Mouse (Mus musculus): Measurements from ENCODE around the gene C1rb. TPM values are rescaled to one million over a fixed set of nuclear protein-coding genes. Genes with fewer than 3 reads are reported as not detected.
"Not testable (repeated sequence)": the region's sequence is repeated elsewhere in the genome, so short reads cannot be mapped to it uniquely, and the experiment has no call there.

Gene C1rb
- polyA plus RNA-seq, 1 experiment from 2014 or later = not detected

- Histone ChIP-seq H3K4me2 (replicated peaks; ENCODE audit: low read depth, low read length) (no peak overlapping the region), H3K4me1 (ENCODE audit: insufficient read depth, low read length) (no peaks in the 10 kb centered on the region), H3K9me3 (ENCODE audit: low read length) (peaks cover 14% of the 10 kb centered on the region), H3K27ac (ENCODE audit: low read length) (no peak overlapping the region), H3K27me3 (ENCODE audit: insufficient read depth, low read length) (no peaks in the 10 kb centered on the region), H3K4me3 (ENCODE audit: low read length) (no peak overlapping the region), H3K36me3 (ENCODE audit: insufficient read depth, low read length) (no peaks in the 10 kb centered on the region), H3K9ac (replicated peaks; ENCODE audit: low read length) (no peak overlapping the region)
- WGBS = 87% methylated on average over 3 of the region's 3 CpGs
- ATAC-seq (ENCODE audit: low FRiP score, low TSS enrichment) = no peak
Observed at GRCm38 (mm10) chr6:124549023-124549550, 21.0 kb upstream of the C1rb start.

GRCm38 (mm10) chr6:124552766-124553165 lies 17.3 kb upstream of the C1rb start:
- H3K4me3 ChIP-seq (ENCODE audit: low read length) = no peak overlapping the region
- H3K4me1 ChIP-seq (ENCODE audit: insufficient read depth, low read length) = no peaks in the 10 kb centered on the region
- no peak overlapping the region for H3K9ac ChIP-seq (replicated peaks; ENCODE audit: low read length)
- no peak for ATAC-seq (ENCODE audit: low FRiP score, low TSS enrichment)
- peaks cover 14% of the 10 kb centered on the region for H3K9me3 ChIP-seq (ENCODE audit: low read length)
- H3K4me2 ChIP-seq (replicated peaks; ENCODE audit: low read depth, low read length) = no peak overlapping the region
- H3K36me3 ChIP-seq (ENCODE audit: insufficient read depth, low read length) = no peaks in the 10 kb centered on the region
- H3K27me3 ChIP-seq (ENCODE audit: insufficient read depth, low read length) = no peaks in the 10 kb centered on the region
- 75% methylated on average over 22 of the region's 22 CpGs for WGBS
- no peak overlapping the region for H3K27ac ChIP-seq (ENCODE audit: low read length)

DNA sequence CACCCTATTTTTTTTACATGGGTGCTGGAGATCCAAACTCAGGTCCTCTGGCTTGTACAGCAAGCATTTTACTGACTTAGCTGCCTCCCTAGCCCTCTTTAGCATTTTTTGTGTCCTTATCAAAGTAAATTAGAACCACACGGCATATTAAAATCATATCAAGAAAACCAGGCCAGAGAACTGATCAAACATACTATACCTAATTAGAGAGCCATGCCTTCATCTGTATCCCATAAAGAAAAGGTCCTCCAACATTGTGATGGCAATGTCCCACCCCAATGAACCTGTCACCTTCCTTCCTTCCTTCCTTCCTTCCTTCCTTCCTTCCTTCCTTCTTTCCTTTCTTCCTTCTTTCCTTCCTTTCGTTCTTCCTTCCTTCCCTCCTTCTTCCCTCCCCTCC lies 14.1 kb upstream of the C1rb start:
- H3K27ac ChIP-seq (ENCODE audit: low read length); H3K4me2 ChIP-seq (replicated peaks; ENCODE audit: low read depth, low read length); ATAC-seq (ENCODE audit: low FRiP score, low TSS enrichment); H3K4me1 ChIP-seq (ENCODE audit: insufficient read depth, low read length); H3K36me3 ChIP-seq (ENCODE audit: insufficient read depth, low read length); H3K9ac ChIP-seq (replicated peaks; ENCODE audit: low read length); H3K27me3 ChIP-seq (ENCODE audit: insufficient read depth, low read length); H3K9me3 ChIP-seq (ENCODE audit: low read length); H3K4me3 ChIP-seq (ENCODE audit: low read length): not testable (repeated sequence)
- 89% methylated on average over 2 of the region's 2 CpGs for WGBS

DNA sequence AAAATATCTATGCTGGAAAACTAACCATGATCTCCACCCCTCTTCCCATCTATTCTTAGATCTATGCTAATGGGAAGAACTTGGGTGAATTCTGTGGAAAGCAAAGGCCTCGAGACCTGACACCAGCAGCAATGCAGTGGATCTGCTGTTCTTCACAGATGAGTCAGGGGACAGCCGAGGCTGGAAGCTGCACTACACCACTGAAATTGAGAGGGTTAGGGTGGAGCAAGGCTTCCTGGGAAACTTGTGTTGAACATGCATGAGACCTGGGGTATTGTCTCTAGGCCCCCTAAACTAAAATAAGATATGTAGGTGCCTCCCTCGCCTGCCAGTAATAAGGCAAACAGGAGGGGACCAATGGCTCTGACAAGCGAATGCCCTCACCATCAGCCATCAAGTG lies 8.9 kb upstream of the C1rb start:
- not testable (repeated sequence) for H3K9me3 ChIP-seq (ENCODE audit: low read length); H3K4me2 ChIP-seq (replicated peaks; ENCODE audit: low read depth, low read length); H3K9ac ChIP-seq (replicated peaks; ENCODE audit: low read length); ATAC-seq (ENCODE audit: low FRiP score, low TSS enrichment); H3K4me3 ChIP-seq (ENCODE audit: low read length); H3K27ac ChIP-seq (ENCODE audit: low read length); H3K4me1 ChIP-seq (ENCODE audit: insufficient read depth, low read length); H3K27me3 ChIP-seq (ENCODE audit: insufficient read depth, low read length); H3K36me3 ChIP-seq (ENCODE audit: insufficient read depth, low read length)
- 89% methylated on average over 4 of the region's 4 CpGs for WGBS

DNA sequence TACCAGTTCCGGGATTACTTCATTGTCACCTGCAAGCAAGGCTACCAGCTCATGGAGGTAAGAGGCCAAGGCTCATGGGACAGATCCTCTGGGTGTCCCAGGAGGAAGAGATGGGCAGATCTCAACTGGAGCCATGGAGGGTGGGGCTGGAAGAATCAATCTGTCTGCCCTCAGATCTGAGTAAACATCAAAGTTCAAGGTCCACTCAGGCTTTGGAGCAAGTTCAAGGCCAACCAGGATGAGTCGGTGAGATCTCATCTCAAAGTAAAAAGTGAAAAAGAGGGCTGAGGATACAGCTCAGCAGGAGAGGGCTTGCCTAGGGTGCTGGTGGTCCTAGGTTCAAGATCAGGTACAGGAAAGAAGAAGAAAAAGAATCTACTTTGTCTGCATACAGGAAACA lies 8.5 kb upstream of the C1rb start:
- not testable (repeated sequence) for H3K9me3 ChIP-seq (ENCODE audit: low read length); H3K4me1 ChIP-seq (ENCODE audit: insufficient read depth, low read length); H3K9ac ChIP-seq (replicated peaks; ENCODE audit: low read length); H3K4me2 ChIP-seq (replicated peaks; ENCODE audit: low read depth, low read length); H3K27ac ChIP-seq (ENCODE audit: low read length); ATAC-seq (ENCODE audit: low FRiP score, low TSS enrichment); H3K4me3 ChIP-seq (ENCODE audit: low read length); H3K27me3 ChIP-seq (ENCODE audit: insufficient read depth, low read length); H3K36me3 ChIP-seq (ENCODE audit: insufficient read depth, low read length)
- WGBS = 86% methylated on average over 2 of the region's 2 CpGs

DNA sequence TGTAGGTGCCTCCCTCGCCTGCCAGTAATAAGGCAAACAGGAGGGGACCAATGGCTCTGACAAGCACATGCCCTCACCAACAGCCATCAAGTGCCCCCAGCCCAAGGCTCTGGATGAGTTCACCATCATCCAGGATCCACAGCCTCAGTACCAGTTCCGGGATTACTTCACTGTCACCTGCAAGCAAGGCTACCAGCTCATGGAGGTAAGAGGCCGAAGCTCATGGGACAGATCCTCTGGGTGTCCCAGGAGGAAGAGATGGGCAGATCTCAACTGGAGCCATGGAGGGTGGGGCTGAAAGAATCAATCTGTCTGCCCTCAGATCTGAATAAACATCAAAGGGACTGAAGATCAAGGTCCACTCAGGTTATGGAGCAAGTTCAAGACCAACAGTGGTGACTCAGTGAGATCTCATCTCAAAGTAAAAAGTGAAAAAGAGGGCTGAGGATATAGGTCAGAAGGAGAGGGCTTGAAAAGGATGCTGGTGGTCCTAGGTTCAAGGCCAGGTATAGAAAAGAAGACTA lies 5.1 kb downstream of the C1rb start:
- ATAC-seq (ENCODE audit: low FRiP score, low TSS enrichment); H3K36me3 ChIP-seq (ENCODE audit: insufficient read depth, low read length); H3K4me3 ChIP-seq (ENCODE audit: low read length); H3K4me2 ChIP-seq (replicated peaks; ENCODE audit: low read depth, low read length); H3K27me3 ChIP-seq (ENCODE audit: insufficient read depth, low read length); H3K9me3 ChIP-seq (ENCODE audit: low read length); H3K4me1 ChIP-seq (ENCODE audit: insufficient read depth, low read length); H3K27ac ChIP-seq (ENCODE audit: low read length); H3K9ac ChIP-seq (replicated peaks; ENCODE audit: low read length): not testable (repeated sequence)
- 85% methylated on average over 3 of the region's 3 CpGs for WGBS

- not testable (repeated sequence) for H3K9ac ChIP-seq (replicated peaks; ENCODE audit: low read length); H3K4me2 ChIP-seq (replicated peaks; ENCODE audit: low read depth, low read length); H3K36me3 ChIP-seq (ENCODE audit: insufficient read depth, low read length); H3K9me3 ChIP-seq (ENCODE audit: low read length); H3K27ac ChIP-seq (ENCODE audit: low read length); H3K4me1 ChIP-seq (ENCODE audit: insufficient read depth, low read length); ATAC-seq (ENCODE audit: low FRiP score, low TSS enrichment); H3K27me3 ChIP-seq (ENCODE audit: insufficient read depth, low read length); H3K4me3 ChIP-seq (ENCODE audit: low read length)
- 81% methylated on average over 6 of the region's 7 CpGs for WGBS
Observed at GRCm38 (mm10) chr6:124580155-124580554, 10.1 kb downstream of the C1rb start.

DNA sequence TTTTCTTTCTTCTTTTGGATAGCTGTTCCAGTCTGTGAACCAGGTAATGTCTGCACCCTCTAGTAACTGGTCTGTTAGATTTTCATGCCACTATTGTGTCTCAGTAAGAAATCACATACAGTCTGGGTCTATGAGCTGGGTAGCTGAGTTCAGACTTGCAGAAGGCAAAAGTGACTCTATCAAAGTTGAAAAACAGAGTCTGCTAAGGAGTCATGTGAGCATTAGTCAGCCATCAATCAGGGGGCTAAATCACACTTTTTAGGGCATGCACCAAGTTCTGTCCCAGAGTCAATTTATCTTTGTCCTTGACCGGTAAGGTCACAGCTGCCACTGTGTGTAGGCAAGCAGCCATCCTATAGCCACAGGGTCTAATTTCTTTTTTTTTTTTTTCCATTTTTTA lies 12.1 kb downstream of the C1rb start:
- no peak for ATAC-seq (ENCODE audit: low FRiP score, low TSS enrichment)
- no peaks in the 10 kb centered on the region for H3K4me1 ChIP-seq (ENCODE audit: insufficient read depth, low read length)
- no peak overlapping the region for H3K4me3 ChIP-seq (ENCODE audit: low read length)
- H3K4me2 ChIP-seq (replicated peaks; ENCODE audit: low read depth, low read length) = no peak overlapping the region
- H3K9ac ChIP-seq (replicated peaks; ENCODE audit: low read length) = no peak overlapping the region
- H3K27ac ChIP-seq (ENCODE audit: low read length) = no peak overlapping the region
- no peaks in the 10 kb centered on the region for H3K36me3 ChIP-seq (ENCODE audit: insufficient read depth, low read length)
- H3K27me3 ChIP-seq (ENCODE audit: insufficient read depth, low read length) = no peaks in the 10 kb centered on the region
- 85% methylated on average over 1 of the region's 1 CpGs for WGBS
- no peaks in the 10 kb centered on the region for H3K9me3 ChIP-seq (ENCODE audit: low read length)

DNA sequence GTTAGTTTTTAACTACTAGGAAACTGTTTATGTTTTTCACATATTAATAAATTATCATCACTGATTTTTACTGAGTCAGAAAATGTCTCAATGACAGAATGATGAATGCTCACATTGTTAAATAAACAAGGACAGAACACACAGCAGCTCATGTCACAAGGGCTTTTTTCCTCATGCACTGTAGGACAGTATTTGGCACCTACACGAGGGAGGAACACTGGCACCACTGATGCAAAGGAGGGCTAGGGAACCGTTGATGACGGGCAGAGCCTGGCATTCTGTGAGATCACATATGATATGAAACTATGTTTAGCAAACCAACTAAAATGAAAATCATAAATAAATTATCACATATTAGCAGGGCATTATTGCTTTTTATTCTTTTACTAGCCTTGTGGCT lies 14.8 kb downstream of the C1rb start:
- Histone ChIP-seq H3K36me3 (ENCODE audit: insufficient read depth, low read length) (no peaks in the 10 kb centered on the region), H3K9ac (replicated peaks; ENCODE audit: low read length) (no peak overlapping the region), H3K27me3 (ENCODE audit: insufficient read depth, low read length) (no peaks in the 10 kb centered on the region), H3K27ac (ENCODE audit: low read length) (no peak overlapping the region), H3K4me2 (replicated peaks; ENCODE audit: low read depth, low read length) (no peak overlapping the region), H3K4me1 (ENCODE audit: insufficient read depth, low read length) (no peaks in the 10 kb centered on the region), H3K9me3 (ENCODE audit: low read length) (no peaks in the 10 kb centered on the region), H3K4me3 (ENCODE audit: low read length) (no peak overlapping the region)
- ATAC-seq (ENCODE audit: low FRiP score, low TSS enrichment) = no peak
- WGBS = 81% methylated on average over 3 of the region's 3 CpGs

GRCm38 (mm10) chr6:124585761-124586160 lies 15.7 kb downstream of the C1rb start:
- no peaks in the 10 kb centered on the region for H3K27me3 ChIP-seq (ENCODE audit: insufficient read depth, low read length)
- H3K9ac ChIP-seq (replicated peaks; ENCODE audit: low read length) = no peak overlapping the region
- no peaks in the 10 kb centered on the region for H3K36me3 ChIP-seq (ENCODE audit: insufficient read depth, low read length)
- H3K27ac ChIP-seq (ENCODE audit: low read length) = no peak overlapping the region
- H3K4me3 ChIP-seq (ENCODE audit: low read length) = no peak overlapping the region
- H3K4me1 ChIP-seq (ENCODE audit: insufficient read depth, low read length) = no peaks in the 10 kb centered on the region
- no peak for ATAC-seq (ENCODE audit: low FRiP score, low TSS enrichment)
- WGBS = 82% methylated on average over 3 of the region's 3 CpGs
- no peaks in the 10 kb centered on the region for H3K9me3 ChIP-seq (ENCODE audit: low read length)
- no peak overlapping the region for H3K4me2 ChIP-seq (replicated peaks; ENCODE audit: low read depth, low read length)

Data from kidney, embryonic 16.5 days (tissue).